Mouse (Mus musculus): ENCODE data around the gene March7.

March7 gene

DNA sequence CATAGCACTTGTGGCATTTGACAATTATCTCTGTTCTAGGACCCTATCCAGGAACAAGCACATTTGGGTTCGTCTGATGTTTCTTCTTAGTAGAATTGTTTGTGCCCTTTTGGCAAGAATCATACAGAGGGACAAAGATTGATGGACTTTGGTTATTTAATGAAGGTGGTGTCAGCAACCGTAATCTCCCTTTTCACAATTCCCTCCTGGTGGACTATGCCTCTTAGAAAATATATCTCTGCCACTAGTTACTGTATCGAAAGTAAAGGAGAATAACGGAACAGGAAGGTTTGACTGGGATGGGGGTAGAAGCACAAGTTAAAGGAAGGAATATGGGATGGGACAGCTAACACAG, 74.8 kb downstream of the March7 start, which contains the start of gene Cd302:
Gene Cd302, minus strand, starts transcription at position 22 of the 355 bp plus-strand sequence.
- no peak for DNase-seq (ENCODE audit: extremely low read depth, low read depth)

- peak; percentile 40 for DNase-seq (ENCODE audit: extremely low read depth, low read depth)
Observed at GRCm38 (mm10) chr2:60285107-60285617, 75.5 kb downstream of the March7 start.

DNA sequence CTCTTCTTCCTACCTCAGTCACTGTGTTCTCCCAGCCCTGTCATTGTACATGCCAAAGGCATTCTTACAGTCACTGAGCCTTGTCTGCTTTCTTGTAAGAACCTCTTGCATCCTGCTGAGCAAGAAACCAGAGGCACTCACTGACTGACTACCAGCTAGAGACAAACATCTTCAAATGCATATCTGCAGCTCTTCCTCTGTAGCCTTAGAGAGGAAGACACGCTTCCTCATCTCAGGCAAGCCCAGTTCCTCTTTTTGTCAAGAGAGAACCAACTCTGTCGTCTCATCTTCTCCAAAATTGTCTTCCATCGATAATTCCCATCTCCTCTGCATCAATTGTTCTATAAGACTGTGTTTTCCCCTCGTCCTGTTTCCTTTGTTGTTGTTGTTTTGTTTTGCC, 78.9 kb downstream of the March7 start:
- DNase-seq (ENCODE audit: extremely low read depth, low read depth) = peak; percentile 66

DNA sequence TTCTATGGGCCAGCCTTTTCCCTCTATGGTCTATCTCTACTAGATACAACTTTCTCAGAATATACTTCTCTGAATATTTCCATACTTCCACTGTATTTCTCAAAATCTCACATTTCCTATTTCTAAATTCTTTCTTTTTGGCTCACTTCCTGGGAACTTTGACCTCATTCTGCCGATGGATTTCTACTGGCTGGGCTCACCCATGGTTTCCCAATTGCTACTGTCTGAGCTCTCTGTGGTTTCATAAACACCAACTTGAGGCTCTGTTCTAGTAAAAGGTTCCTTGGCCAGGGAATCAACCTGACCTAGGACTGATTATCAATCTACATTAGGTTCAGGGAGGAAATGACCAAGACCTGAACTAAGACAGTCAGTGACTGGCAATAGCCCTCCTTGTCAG, 79.8 kb downstream of the March7 start:
- DNase-seq (ENCODE audit: extremely low read depth, low read depth) = no peak

DNA sequence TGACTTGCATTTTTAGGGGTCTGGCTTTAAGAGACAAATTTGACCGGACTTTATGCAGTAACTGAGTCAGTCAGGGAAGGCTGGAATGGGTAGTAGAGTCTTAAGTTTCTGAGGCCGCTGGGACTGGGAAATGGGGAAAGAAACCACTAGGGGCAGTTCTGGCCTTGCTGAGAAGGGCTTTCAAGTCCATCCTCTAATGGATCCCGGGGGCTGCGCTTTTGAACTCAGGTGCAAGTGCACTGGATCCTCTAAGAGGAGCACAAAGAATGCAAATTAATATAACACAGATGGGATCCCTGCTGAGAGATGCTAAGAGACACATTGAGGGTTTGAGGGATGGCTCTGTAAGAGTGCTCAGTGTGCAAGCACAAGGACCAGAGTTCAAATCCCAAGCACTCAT, 81.7 kb downstream of the March7 start:
- no peak for DNase-seq (ENCODE audit: extremely low read depth, low read depth)

DNA sequence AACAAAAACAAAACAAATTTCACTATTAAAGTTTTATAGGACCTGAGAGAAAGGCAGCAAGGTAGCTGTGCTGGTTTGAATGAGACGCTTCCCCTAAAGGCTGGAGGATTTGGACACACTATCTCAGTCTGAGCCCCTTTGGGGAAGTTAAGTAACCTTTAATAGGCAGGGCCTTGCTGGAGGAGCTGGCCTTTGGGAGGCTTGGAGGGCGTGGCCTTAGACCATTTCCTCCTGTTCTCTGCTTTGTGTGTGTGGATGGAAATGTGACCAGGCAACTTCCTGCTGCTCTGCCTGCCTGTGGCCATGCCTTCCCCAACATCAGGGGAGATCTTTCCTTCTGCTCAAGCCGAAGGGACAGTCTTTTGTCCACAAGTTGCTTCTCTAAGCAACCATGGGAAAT, 88.6 kb downstream of the March7 start:
- DNase-seq (ENCODE audit: extremely low read depth, low read depth) = peak; percentile 26

DNA sequence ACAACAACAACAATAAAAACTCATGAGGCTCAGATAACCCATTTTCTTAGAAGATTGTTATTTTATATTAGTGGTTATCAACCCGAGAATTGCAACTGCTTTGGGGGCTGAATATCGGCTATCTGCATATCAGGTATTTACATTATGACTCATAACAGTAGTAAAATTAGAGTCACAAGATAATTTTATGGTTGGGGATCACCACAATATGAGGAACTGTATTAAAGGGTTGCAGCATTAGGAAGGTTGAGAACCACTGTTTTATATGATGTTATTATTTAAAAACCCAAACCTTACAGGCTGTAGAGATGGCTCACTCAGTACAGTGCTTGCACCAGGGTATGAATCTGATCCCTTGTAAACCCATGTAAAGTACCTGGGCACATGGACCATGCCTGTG, 89.6 kb downstream of the March7 start:
- DNase-seq (ENCODE audit: extremely low read depth, low read depth) = no peak

Measured in MEL-GATA-1-ER (cell line).